Mouse (Mus musculus) layer of hippocampus, postnatal 36 days (tissue): ENCODE results near the gene Zc3hav1l. TPM values are rescaled to one million over a fixed set of nuclear protein-coding genes. Genes with fewer than 3 reads are reported as not detected.

ENCODE experiments used
- DNase-seq, 2 experiments: peaks; one replicate each; pipeline ENCODE4 v3.0.0; 2022
- total RNA-seq, 2 experiments: library from RNA; stranded (reverse); gene quantifications; 2 replicates each; pipeline ENCODE4 v1.2.3; 2021

Zc3hav1l gene
- 1 to 10 TPM; 4.3 to 4.9 TPM for total RNA-seq

GRCm38 (mm10) chr6:38298761-38299401, at the start of gene Zc3hav1l:
Gene Zc3hav1l (minus strand): TSS chr6:38299259.
- peak; percentile 69 to 71 for DNase-seq

GRCm38 (mm10) chr6:38347875-38348274, 48.8 kb upstream of the Zc3hav1l start:
- DNase-seq, result no peak

DNA sequence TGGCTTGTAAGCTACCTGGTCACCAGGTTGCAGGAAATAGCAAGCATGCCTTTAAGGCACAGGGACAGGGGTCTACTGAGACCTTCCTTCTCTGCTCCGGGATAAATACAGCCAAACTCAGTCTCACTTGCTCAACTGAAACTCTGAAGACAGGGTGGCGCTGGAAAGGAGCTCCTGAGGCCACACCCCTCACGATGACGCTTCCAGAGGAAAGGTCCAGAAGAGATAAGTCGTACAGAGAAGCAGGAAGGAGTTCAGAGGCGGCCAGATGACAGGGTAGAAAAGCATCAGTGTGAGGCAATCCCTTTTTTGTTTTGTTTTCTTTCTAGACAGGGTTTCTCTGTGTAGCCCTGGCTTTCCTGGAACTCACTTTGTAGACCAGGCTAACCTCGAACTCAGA, 46.7 kb upstream of the Zc3hav1l start:
- no peak for DNase-seq

GRCm38 (mm10) chr6:38344006-38344670, 45.1 kb upstream of the Zc3hav1l start:
- DNase-seq, result no peak

DNA sequence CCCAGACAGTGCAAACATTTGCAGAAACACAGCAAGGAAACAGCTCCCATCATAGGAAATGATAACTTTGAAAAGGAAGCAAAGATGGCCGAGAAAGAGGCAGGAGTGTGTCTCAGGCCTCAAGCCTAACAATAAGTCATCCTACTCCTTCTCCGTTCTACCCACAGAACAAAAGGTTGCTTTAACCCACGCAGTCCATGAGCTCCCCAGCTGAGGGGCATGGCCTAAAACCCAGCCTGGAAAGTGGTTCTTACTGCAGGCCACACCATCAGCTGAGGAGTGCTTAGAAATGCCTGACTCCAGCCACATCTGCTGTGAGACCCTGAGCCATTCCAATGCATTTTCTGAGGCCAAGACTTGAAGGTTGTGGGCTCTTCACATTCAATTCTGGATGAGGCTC, 44.5 kb upstream of the Zc3hav1l start:
- no peak for DNase-seq

DNA sequence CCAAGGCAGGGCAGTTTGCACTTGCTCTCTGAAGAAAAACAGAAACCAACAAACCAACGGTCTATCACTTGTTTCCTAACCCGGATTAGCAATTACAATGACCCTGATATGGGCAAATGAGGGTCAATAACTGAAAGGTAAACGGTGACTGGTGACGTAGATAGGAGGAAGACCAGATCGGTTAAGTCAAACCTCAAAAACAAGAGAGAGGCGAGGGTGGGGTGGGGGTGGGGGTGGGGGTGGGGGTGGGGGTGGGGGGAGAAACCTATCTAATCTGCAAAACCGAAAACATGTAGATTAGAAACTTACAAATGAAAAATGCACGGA, 43.6 kb upstream of the Zc3hav1l start:
- DNase-seq, result no peak

DNA sequence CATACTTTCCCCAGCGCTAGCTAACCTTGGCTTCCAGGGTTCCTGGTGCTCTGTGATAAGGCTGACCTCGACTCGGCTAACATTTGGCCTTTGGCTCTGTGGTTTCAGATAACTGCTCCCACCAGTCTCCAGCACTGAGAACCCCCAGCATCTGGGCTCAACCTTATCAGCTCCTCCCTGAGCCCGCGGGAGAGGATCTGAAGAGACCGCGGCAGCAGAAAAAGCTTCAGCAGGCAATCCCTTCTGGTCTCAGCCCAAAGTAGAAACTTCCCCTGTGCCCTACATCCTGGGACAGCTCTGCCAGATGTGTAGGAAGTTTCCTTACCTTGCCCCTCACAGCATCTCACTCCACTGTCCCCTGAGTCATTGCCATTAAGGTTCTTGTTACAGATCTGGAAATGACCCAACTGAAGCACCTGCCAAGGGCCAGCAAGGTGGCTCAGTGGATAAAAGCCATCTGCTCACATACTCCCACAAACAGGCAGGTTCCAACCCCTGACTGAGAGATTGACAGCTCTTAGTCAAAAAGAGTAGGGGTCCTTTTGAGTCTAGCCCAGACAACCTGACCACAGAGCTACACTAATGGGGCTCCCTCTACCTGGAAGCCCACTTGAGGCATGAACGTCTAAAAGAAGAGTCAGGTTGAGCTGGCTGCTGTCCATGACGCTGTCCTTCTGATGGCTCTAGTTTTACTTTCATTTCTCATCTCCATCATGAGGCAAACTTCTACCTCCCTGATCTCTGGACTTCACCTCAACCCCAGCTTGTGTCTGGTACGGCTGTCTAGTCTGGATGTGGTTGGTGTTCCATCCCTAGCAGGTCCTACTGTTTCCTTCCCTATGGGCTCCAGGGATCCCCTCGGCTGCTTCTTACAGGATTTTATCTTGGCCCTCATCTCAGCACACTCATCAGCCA, 42.9 kb upstream of the Zc3hav1l start:
- no peak for DNase-seq

DNA sequence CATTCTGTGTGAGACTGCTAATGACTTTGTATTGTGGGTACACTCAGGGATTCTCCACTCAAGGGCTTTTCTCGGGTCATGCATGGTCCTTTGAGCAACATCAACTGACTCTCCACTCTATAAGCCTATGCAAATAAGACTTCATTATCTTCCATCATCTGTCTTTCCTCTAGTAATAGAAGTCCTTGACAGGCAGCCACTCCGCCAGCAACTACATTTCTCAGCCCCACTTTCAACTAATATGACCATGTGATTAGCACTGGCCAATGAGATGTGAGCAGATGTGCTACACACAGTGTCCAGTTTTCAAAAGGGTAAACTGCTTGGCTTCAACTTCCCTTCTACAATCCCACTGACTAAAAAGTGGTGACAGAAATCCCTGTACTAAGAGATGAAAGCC, 40.0 kb upstream of the Zc3hav1l start:
- DNase-seq, result no peak

GRCm38 (mm10) chr6:38337951-38338350, 38.9 kb upstream of the Zc3hav1l start:
- no peak for DNase-seq

GRCm38 (mm10) chr6:38337166-38337705, 38.2 kb upstream of the Zc3hav1l start:
- no peak for DNase-seq

DNA sequence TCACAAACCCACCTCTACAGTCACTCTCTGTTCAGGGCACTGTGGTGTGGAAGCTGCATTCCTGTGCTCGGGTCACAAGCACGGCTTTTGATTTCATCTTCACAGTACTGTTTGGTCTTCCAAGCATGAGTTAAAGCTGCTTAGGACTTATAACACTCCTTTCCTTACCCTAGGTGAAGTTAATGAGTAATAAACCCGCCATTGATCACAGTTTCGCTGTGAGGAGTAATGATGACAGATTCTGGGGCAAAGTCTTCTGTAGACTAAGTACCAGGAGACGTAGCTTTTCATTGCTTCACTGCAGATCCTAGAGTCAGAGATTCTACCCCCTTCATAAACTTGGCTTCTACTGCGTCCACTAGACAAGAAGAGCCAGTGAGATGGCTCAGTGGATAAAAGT, 36.2 kb upstream of the Zc3hav1l start:
- no peak for DNase-seq

GRCm38 (mm10) chr6:38326596-38326995, 27.5 kb upstream of the Zc3hav1l start:
- DNase-seq, result peak; percentile 20 to 31

GRCm38 (mm10) chr6:38320621-38321020, 21.6 kb upstream of the Zc3hav1l start:
- no peak for DNase-seq

DNA sequence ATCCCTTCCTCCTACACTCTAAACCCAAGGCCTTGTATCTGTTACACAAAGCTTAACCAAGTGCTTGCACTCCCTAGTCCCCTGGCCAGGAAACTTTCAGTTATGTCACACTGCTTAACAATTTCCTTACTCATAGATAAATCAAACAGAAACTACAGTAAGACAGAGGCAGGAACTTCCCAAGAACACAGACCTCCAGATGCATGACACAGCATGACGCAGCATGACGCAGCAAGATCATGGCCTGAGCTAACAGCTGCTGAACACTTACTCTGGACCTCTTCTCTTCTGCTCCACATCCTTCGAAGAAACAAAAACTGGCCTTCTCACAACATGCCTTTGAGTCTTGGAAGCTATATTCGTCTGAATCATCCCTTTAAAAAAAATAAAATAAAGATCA, 17.0 kb upstream of the Zc3hav1l start:
- no peak for DNase-seq

- no peak for DNase-seq
Observed at GRCm38 (mm10) chr6:38309741-38310140, 10.7 kb upstream of the Zc3hav1l start.

- DNase-seq, result no peak
Observed at GRCm38 (mm10) chr6:38304981-38305380, 5.9 kb upstream of the Zc3hav1l start.

GRCm38 (mm10) chr6:38298246-38298635, 818 bp downstream of the Zc3hav1l start:
- DNase-seq, result no peak

GRCm38 (mm10) chr6:38297580-38298245, 1.3 kb downstream of the Zc3hav1l start:
- DNase-seq, result no peak

DNA sequence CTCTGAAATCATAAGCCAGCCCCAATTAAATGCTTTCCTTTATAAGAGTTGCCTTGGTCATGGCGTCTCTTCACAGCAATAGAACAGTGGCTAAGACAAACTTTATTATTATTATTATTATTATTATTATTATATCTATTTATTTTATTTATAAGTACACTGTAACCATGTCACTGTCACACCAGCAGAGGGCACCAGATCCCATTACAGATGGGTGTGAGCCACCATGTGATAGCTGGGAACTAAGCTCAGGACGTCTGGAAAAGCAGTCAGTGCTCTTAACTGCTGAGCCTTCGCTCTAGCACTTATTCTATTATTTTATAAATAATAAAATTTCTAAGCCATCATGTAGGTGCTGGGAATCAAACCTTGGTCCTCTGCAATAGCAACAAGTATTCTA, 5.4 kb downstream of the Zc3hav1l start:
- DNase-seq, result no peak

DNA sequence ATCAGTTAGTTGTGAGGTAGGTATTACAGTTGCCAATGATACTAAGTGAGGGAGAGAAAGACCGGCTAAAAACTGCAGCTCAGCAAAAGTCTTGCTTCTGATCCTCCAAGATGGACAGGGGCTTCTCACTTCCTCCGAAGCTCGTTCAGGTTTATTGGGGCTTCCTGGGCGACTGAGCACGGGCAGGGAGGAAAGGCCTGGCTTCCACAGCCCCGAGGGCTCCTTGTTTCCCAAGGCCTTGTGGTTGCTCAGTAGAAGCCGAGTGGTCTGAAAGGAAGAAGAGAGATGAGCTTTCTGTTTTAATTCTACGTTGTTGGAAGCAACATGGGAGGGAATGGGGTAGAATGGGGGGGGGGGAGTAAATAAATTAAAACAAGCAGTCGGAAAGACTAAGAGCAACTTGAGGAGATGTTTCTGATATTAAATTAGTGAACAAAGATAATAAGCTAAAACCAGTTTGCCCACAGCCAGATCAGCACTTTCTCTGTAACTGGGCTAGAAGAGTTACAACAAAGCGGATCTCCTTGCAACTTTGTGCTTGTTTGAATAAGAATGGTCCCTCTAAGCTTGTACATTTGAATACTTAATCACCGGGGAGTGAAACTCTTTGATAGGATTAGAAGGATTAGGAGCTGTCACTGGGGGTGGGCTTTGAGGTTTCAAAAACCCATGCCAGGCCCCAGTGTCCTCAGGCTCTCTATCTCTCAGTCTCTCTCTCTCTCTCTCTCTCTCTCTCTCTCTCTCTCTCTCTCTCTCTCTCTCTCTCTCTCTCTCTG, 6.0 kb downstream of the Zc3hav1l start:
- no peak for DNase-seq

GRCm38 (mm10) chr6:38284422-38284821, 14.6 kb downstream of the Zc3hav1l start:
- DNase-seq, result no peak

- no peak for DNase-seq
Observed at GRCm38 (mm10) chr6:38264466-38264865, 34.6 kb downstream of the Zc3hav1l start.
